Mouse (Mus musculus): ENCODE data around the gene Il20.

- TF ChIP-seq CTCF (IDR thresholded peaks at IDR 0.05; ENCODE audit: control insufficient read depth, insufficient read depth, insufficient replicate concordance, low read depth, low read length) (no peak), POLR2A (IDR thresholded peaks at IDR 0.05; ENCODE audit: control insufficient read depth, low read depth, low read length) (no peak)
Observed at GRCm38 (mm10) chr1:130937170-130937569, 25.9 kb upstream of the Il20 start.

All from testis, adult 2 months (tissue).